Mouse (Mus musculus): ENCODE data around the gene Nell2.

- no peak for TF ChIP-seq CTCF (IDR thresholded peaks at IDR 0.05; ENCODE audit: insufficient read depth, low read length)
- TF ChIP-seq POLR2A (IDR thresholded peaks at IDR 0.05; ENCODE audit: borderline replicate concordance, extremely low read depth, low read depth, low read length), result no peak
These were observed 21.7 kb upstream of the Nell2 start for GRCm38 (mm10) chr15:95550011-95550410.
